Mouse (Mus musculus): ENCODE measurements around the gene Ghrh. TPM values are rescaled to one million over a fixed set of nuclear protein-coding genes. Genes with fewer than 3 reads are reported as not detected.

Ghrh gene
- polyA plus RNA-seq, 1 experiment, result not detected

DNA sequence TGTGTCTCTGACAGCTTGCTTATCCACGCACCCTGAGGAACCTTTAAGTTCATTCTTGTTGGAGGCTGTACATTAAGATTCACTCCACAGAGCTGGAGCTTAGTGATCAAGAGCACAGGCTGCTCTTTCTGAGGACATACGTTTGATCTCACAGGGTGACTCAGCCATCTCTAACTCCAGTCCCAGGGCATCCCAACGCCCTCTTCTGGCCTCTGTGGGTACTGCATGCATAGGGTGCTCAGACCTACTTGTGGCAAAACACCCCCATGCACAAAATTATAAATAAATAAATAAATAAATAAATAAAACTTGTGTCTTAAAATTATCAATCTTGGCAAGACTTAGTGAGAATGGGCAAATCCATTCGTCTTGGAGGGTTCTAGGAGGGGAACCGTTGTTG, 8.6 kb downstream of the Ghrh start:
- 38% methylated on average over 5 of the region's 5 CpGs for WGBS
- no peak for TF ChIP-seq POLR2A (IDR thresholded peaks at IDR 0.05; ENCODE audit: low read depth, low read length)
- TF ChIP-seq CTCF (IDR thresholded peaks at IDR 0.05; ENCODE audit: extremely low read depth, insufficient read depth, insufficient read length, insufficient replicate concordance), result peak; percentile 35; the same call in 1 of the 2 replicates
- H3K4me1 ChIP-seq (ENCODE audit: control insufficient read depth, insufficient read depth, insufficient read length), result no peaks in the 10 kb centered on the region

DNA sequence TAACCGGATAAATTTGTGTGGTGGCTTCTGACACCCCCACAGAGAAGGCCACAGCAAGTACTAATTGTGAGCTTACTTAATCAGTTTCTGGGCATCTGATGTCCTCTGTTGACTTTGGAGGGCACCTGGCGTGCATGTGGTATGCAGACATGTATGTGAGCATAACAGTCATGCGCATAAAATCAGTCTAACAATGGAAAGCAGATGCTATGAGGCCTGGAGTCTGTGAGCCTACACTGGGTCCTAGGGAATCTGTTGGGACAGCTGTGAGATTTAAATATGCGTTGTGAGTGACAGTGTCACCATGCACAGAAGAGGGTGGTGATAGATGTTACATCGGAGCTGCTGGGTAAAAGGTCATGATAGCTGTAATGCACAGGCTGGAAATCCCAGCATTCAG, 15.2 kb downstream of the Ghrh start:
- H3K36me3 ChIP-seq (ENCODE audit: control insufficient read depth, insufficient read depth, low read length), result peaks cover 4% of the 10 kb centered on the region
- no peak overlapping the region for H3K27ac ChIP-seq (ENCODE audit: insufficient read depth, low read length)
- 88% methylated on average over 5 of the region's 5 CpGs for WGBS
- H3K4me3 ChIP-seq (ENCODE audit: extremely low read depth, insufficient read depth, insufficient read length), result no peak overlapping the region
- no peaks in the 10 kb centered on the region for H3K4me1 ChIP-seq (ENCODE audit: control insufficient read depth, insufficient read depth, insufficient read length)
- no peaks in the 10 kb centered on the region for H3K27me3 ChIP-seq (ENCODE audit: control insufficient read depth, insufficient read depth, low read length)
- TF ChIP-seq CTCF (IDR thresholded peaks at IDR 0.05; ENCODE audit: extremely low read depth, insufficient read depth, insufficient read length, insufficient replicate concordance), result no peak
- no peak for TF ChIP-seq POLR2A (IDR thresholded peaks at IDR 0.05; ENCODE audit: low read depth, low read length)
- no peak for DNase-seq (ENCODE audit: low read depth in 1 of 2, low spot score in 2 of 2)

More for the DNA sequence above, 8.6 kb downstream of the Ghrh start:
- H3K36me3 ChIP-seq (ENCODE audit: control insufficient read depth, insufficient read depth, low read length), result no peaks in the 10 kb centered on the region
- peak; percentile 17 to 34 for DNase-seq (ENCODE audit: low read depth in 1 of 2, low spot score in 2 of 2)
- no peaks in the 10 kb centered on the region for H3K27me3 ChIP-seq (ENCODE audit: control insufficient read depth, insufficient read depth, low read length)
- H3K27ac ChIP-seq (ENCODE audit: insufficient read depth, low read length), result no peak overlapping the region
- no peak overlapping the region for H3K4me3 ChIP-seq (ENCODE audit: extremely low read depth, insufficient read depth, insufficient read length)

DNA sequence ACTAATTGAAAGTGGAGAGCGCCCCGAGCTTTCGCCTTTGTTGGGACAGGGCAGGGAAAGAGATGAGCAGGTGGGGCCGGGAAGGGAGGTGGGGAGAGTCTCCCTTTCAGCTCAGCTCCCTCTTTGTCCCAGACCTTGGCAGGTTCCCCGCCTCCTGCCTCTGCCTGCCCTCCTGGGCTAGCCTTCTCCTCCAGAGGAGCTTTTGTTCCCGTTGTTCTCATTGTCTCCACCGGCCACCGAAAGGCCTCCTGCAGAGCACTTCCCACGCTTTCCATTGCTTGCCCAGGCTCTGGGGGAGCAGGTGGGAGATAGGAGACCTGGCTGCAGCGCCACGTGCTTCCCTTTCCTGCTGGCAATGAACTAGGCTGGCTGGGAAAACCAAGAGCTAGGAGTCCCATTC, 18.7 kb downstream of the Ghrh start:
- TF ChIP-seq POLR2A (IDR thresholded peaks at IDR 0.05; ENCODE audit: low read depth, low read length), result no peak
- no peak for TF ChIP-seq CTCF (IDR thresholded peaks at IDR 0.05; ENCODE audit: extremely low read depth, insufficient read depth, insufficient read length, insufficient replicate concordance)
- DNase-seq (ENCODE audit: low read depth in 1 of 2, low spot score in 2 of 2), result no peak
- no peak overlapping the region for H3K27ac ChIP-seq (ENCODE audit: insufficient read depth, low read length)
- no peaks in the 10 kb centered on the region for H3K27me3 ChIP-seq (ENCODE audit: control insufficient read depth, insufficient read depth, low read length)
- no peaks in the 10 kb centered on the region for H3K4me1 ChIP-seq (ENCODE audit: control insufficient read depth, insufficient read depth, insufficient read length)
- peaks cover 23% of the 10 kb centered on the region for H3K36me3 ChIP-seq (ENCODE audit: control insufficient read depth, insufficient read depth, low read length)
- no peak overlapping the region for H3K4me3 ChIP-seq (ENCODE audit: extremely low read depth, insufficient read depth, insufficient read length)
- WGBS, result 94% methylated on average over 11 of the region's 11 CpGs

DNA sequence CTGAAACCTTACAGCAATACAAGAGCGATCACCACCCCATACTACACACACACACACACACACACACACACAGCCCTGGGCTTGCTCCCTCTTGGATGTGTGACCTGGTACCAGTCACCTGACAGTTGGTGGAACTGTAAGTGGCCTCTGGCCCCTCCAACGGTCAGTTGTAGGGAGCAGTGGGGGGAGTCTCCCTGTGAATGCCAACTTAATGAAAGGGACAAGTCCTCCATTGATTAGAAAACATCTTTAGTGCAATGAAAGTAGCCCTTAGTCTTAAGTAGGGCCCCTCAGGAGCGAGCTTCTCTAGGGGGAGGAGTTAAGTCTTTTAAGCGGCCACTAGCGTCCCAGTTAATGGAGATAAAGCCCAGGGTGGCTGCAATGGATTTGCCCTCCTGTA, 19.2 kb downstream of the Ghrh start:
- no peak overlapping the region for H3K27ac ChIP-seq (ENCODE audit: insufficient read depth, low read length)
- no peaks in the 10 kb centered on the region for H3K27me3 ChIP-seq (ENCODE audit: control insufficient read depth, insufficient read depth, low read length)
- TF ChIP-seq CTCF (IDR thresholded peaks at IDR 0.05; ENCODE audit: extremely low read depth, insufficient read depth, insufficient read length, insufficient replicate concordance) (no peak), POLR2A (IDR thresholded peaks at IDR 0.05; ENCODE audit: low read depth, low read length) (no peak)
- no peaks in the 10 kb centered on the region for H3K4me1 ChIP-seq (ENCODE audit: control insufficient read depth, insufficient read depth, insufficient read length)
- no peak overlapping the region for H3K4me3 ChIP-seq (ENCODE audit: extremely low read depth, insufficient read depth, insufficient read length)
- DNase-seq (ENCODE audit: low read depth in 1 of 2, low spot score in 2 of 2), result no peak
- 87% methylated on average over 5 of the region's 5 CpGs for WGBS
- peaks cover 25% of the 10 kb centered on the region for H3K36me3 ChIP-seq (ENCODE audit: control insufficient read depth, insufficient read depth, low read length)

DNA sequence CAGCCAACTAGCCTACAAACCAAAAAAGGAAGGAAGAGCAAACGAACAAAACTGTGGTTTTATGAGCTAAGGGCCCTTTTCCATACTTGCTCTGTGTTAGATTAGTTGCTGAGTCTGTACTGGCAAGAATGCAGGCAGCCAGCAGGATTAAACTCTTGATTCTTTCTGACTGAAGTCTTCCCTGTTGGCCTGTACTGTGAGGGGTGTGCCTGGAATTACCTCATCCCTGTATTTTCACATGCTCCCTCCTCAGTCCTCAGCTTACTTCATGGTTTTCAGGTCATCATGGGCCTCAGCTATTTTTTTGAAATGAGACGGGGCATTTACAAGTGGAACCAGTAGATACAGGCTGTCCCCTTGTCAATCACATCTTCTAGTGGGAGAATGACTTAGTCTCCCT, 22.1 kb downstream of the Ghrh start:
- WGBS, result 44% methylated on average over 2 of the region's 2 CpGs
- Histone ChIP-seq H3K4me1 (ENCODE audit: control insufficient read depth, insufficient read depth, insufficient read length) (no peaks in the 10 kb centered on the region), H3K4me3 (ENCODE audit: extremely low read depth, insufficient read depth, insufficient read length) (no peak overlapping the region), H3K27ac (ENCODE audit: insufficient read depth, low read length) (no peak overlapping the region), H3K27me3 (ENCODE audit: control insufficient read depth, insufficient read depth, low read length) (no peaks in the 10 kb centered on the region), H3K36me3 (ENCODE audit: control insufficient read depth, insufficient read depth, low read length) (peaks cover 43% of the 10 kb centered on the region)
- no peak for TF ChIP-seq CTCF (IDR thresholded peaks at IDR 0.05; ENCODE audit: extremely low read depth, insufficient read depth, insufficient read length, insufficient replicate concordance)
- no peak for TF ChIP-seq POLR2A (IDR thresholded peaks at IDR 0.05; ENCODE audit: low read depth, low read length)
- DNase-seq (ENCODE audit: low read depth in 1 of 2, low spot score in 2 of 2), result no peak

DNA sequence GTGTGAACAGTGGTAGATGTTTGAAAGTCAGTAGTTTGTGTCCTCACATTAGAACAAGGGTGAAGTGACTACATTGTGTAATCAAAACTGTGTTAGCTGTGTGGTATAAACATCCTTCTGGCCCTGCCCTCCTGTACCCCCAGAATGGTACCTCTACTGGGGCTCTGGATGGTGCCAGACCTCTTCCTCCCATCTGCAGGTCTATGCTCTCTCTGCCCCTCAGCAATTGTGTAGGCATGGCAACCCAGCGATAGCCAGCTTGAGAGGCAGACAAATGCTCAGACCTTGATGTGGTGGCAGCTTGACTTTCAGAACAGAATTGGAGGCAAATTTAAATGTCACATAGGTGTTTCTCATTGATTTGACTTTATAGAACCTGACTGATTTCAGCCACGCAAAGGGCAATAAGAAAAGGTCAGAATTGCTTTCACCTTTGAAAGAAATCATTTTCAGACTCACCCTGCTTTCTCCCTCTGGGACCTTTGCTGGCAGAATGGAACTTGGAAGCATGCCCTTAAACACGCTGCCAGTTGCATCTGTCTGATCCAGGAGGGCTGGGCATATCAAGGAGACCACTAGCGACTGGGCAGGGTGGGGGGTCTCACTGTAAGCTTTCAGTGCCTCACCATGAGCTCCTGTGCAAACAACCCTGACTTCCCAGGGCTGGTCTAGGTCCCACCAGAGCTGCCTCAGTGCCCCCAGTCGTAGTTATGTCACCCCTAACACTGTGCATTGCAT, 25.1 kb downstream of the Ghrh start:
- DNase-seq (ENCODE audit: low read depth in 1 of 2, low spot score in 2 of 2), result no peak
- Histone ChIP-seq H3K4me3 (ENCODE audit: extremely low read depth, insufficient read depth, insufficient read length) (no peak overlapping the region), H3K4me1 (ENCODE audit: control insufficient read depth, insufficient read depth, insufficient read length) (no peaks in the 10 kb centered on the region), H3K36me3 (ENCODE audit: control insufficient read depth, insufficient read depth, low read length) (peaks cover 54% of the 10 kb centered on the region), H3K27me3 (ENCODE audit: control insufficient read depth, insufficient read depth, low read length) (no peaks in the 10 kb centered on the region), H3K27ac (ENCODE audit: insufficient read depth, low read length) (no peak overlapping the region)
- 89% methylated on average over 5 of the region's 5 CpGs for WGBS
- no peak for TF ChIP-seq CTCF (IDR thresholded peaks at IDR 0.05; ENCODE audit: extremely low read depth, insufficient read depth, insufficient read length, insufficient replicate concordance)
- TF ChIP-seq POLR2A (IDR thresholded peaks at IDR 0.05; ENCODE audit: low read depth, low read length), result no peak

DNA sequence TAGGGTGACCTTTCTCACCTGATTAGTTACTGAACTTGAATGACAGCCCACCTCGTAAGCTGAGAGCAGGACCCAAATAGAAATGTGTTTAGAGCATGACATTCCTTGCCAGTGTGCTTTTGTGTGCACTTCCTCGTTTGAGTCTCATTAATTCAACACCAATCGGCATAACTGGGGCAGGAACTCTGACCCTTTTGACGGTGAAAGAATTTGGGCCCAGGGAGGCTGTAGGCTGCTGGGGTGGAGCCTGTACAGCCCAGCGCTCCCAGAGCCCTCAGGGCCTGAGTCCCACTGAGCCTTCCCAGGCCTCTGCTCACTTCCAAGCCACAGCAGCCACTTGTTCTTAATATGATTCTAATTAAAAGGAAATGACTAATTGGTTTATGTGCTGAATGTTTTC, 26.4 kb downstream of the Ghrh start:
- H3K27me3 ChIP-seq (ENCODE audit: control insufficient read depth, insufficient read depth, low read length), result no peaks in the 10 kb centered on the region
- DNase-seq (ENCODE audit: low read depth in 1 of 2, low spot score in 2 of 2), result no peak
- WGBS, result 88% methylated on average over 5 of the region's 5 CpGs
- no peak overlapping the region for H3K27ac ChIP-seq (ENCODE audit: insufficient read depth, low read length)
- peaks cover 59% of the 10 kb centered on the region for H3K36me3 ChIP-seq (ENCODE audit: control insufficient read depth, insufficient read depth, low read length)
- H3K4me1 ChIP-seq (ENCODE audit: control insufficient read depth, insufficient read depth, insufficient read length), result no peaks in the 10 kb centered on the region
- no peak for TF ChIP-seq POLR2A (IDR thresholded peaks at IDR 0.05; ENCODE audit: low read depth, low read length)
- no peak overlapping the region for H3K4me3 ChIP-seq (ENCODE audit: extremely low read depth, insufficient read depth, insufficient read length)

Data from spleen, adult 2 months (tissue).